Mouse (Mus musculus): ENCODE measurements around the gene Grhpr.
A peak's percentile ranks its signal among the peaks of the same experiment; 100 is the strongest.
"Not testable (repeated sequence)": the region's sequence is repeated elsewhere in the genome, so short reads cannot be mapped to it uniquely, and the experiment has no call there.

Grhpr gene

GRCm38 (mm10) chr4:44981280-44981973 lies at the start of gene Grhpr:
Gene Grhpr (plus strand): TSS chr4:44981395.
- peak; percentile 88 for DNase-seq

DNA sequence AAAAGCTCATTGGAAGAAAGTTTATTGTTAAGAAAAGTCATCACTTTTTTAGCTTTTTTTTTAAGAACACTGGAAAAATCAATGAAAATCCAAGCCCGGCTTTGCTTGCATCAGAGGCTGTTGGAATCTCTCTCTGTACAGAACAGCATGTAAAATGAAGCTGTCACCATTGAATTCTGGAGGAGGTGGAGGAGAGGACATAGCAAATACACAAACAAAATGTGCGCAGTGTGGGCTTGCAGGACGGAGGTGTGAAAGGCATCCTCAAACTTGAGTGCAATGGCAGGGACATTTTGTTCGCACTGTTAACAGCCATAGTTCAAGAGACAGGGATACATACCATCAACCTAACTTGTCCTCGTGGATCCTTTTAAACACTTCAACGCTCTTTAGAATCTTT lies 49.5 kb upstream of the Grhpr start:
- DNase-seq = no peak

DNA sequence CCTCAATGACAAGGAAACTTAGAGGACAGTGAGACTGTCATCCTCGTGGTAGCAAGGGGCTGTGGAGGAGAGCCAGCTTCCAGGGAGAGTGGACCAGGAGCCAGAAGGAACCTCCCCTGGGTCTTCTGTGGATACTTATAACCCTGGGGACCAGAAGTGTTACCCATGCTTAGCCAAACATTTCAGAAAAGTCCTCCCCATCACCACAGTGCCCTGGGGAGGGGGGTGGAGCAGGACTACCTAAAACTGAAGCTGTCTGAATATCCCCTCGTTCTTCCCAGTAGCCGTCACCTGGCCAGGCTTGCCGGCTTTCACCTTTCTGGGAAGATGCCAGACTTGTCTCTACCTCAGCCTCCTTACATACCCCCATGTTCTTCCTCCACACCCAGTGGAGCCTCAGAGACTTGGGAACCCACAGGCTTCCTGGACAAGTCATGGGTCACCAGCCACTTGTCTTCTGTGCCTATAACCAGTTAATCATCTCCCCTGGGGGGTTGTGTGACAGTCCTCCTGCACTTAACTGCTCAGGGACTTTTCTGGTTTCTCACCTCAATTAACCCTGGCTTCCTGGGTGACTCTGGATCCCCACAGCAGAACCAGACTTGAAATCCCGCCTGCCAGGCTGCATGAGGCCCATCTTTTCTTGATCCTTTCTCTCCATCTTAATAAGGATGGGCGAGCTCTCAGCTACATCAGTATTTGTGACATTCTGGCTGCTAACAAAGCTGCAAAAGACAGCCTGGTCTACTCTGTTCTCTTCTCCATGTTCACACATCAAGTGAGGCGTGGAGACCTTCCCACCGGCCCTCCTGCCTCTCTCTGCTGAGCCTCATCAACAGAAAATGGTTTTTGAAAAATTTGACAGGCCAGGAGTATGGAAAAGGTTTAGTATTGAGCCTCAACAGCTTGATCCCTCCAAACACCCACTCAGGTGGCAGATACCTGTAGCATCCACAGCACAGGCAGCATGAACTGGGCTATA lies 42.5 kb upstream of the Grhpr start:
- DNase-seq = no peak

DNA sequence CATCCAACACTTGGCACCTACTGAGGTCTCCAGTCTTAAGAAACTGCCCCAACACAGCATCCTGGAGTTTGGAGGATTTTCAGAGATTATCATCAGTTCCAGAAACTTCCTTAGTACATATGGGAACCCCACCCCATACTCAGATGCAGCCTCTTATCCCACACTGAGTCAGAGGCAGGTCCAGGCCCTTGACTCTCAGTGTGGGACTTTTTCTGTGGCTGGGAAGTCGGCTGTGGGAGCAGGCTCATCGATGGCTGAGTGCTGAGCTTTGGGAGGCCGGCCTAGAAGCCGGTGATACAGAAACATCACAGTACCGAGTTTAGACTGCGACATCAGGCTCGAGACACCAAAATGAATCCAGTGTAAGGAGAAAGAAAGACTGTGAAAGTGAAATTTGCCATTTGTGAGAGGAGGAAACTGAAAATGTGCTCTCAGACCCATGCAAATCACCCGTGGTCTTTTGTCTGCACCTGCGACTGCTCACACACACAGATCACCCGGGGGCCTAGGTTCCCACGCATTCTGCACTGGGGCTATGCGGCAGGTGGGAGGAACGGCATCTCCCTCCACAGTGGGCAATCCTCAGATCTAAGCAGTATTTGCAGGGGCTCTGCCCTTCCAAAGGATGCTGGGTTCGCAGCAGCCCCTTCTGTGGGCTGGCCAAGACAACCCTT lies 41.5 kb upstream of the Grhpr start:
- no peak for DNase-seq

GRCm38 (mm10) chr4:44940286-44940685 lies 40.9 kb upstream of the Grhpr start:
- no peak for DNase-seq

DNA sequence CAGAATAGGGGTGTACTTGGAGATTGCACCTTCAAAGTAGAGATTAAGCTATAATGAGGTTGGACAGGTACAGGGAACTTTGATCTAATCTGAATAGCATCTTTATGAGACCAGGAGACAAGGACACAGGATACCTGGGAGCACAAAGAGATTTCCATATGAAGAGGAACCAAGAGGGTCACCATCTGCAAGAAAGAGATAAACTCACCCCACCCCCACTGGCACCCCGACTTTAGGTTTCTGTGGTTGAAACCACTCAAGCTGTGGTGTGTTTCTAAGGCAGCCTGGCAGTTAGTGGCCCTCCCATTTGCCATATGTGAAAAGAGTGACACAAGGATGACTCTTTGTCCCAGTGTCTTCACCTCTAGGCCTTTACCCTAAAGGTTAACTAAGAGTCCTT lies 39.0 kb upstream of the Grhpr start:
- no peak for DNase-seq

DNA sequence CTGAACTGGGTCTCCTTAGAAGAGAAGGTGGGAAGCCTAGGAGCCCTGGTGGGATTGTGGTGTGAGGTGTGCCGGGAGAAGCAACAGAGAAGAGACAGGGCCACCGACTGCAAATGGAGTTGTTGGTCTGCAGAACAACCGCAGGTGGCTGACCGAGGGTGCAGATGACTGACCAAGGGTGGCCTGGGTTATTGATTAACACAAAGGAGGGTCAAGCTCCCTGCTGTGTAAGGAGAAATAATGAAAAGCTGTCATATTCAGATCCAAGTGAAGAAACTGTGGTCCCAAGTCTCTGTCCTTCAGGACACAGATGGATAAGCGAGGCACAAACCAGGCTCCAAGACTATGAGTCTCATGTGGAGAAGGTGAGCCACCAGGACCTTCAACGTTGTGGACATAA lies 37.7 kb upstream of the Grhpr start:
- DNase-seq = no peak

- no peak for DNase-seq
Measured at GRCm38 (mm10) chr4:44944426-44945075, 36.6 kb upstream of the Grhpr start.

- DNase-seq = not testable (repeated sequence)
Measured at GRCm38 (mm10) chr4:44946126-44946525, 35.1 kb upstream of the Grhpr start.

DNA sequence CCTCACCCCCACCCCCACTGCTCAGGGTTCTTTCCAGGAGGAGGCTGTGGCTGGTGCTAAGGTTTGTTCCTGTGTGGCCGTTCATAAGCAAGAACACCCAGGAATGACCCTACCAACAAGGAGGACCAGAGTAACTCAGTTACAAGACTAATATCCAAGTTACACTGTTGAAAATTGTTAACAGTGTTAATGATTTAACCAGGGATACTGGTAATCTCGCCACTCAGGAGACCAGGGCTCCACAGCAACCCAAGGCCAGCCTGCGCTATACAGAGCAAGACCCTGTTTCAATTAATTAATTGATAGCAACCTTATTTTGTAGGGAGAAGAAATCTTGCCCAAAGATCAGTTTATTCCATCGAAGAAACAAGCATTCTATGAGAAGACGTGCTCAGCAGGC lies 33.7 kb upstream of the Grhpr start:
- no peak for DNase-seq

- DNase-seq = no peak
Measured at GRCm38 (mm10) chr4:44948314-44948713, 32.9 kb upstream of the Grhpr start.

DNA sequence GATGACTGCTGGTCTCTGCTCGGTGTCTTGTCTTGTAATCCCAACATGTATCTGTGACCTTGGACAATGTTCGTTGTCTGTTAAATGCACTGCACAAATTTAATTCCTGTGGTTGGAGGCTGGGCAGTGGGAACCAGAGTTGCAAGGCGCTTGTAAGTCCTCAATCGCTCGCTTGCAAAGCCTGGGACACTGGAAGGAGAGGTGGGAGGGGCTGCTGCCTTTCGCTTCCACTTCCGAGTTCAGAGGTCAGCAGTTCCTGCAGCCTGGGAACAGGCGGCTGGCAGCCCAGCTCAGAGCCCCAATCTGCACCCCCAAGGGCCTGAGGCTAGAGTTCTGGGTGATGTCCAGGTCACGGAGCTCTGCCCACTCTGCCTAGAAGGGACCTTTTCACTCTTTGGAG lies 28.2 kb upstream of the Grhpr start:
- peak; percentile 23 for DNase-seq

DNA sequence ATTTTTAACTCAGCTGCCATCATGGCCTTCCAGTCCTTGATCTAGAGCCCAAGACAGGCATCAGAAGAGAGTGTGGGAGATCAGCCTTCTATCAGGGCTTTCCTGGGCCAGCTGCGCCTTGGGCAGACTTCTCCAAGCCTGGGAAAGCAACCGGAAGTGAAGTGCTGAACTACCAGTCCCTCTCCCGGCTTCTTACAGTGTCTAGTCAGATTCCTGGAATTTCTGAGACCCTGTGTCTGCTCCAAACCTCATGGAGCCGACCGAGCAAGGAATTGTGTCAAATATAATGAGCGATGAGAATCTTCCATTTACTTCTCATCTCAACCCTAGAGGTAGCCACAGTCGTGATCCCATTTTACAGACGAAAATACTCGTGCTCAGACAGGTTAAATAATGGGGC lies 22.4 kb upstream of the Grhpr start:
- DNase-seq = no peak

DNA sequence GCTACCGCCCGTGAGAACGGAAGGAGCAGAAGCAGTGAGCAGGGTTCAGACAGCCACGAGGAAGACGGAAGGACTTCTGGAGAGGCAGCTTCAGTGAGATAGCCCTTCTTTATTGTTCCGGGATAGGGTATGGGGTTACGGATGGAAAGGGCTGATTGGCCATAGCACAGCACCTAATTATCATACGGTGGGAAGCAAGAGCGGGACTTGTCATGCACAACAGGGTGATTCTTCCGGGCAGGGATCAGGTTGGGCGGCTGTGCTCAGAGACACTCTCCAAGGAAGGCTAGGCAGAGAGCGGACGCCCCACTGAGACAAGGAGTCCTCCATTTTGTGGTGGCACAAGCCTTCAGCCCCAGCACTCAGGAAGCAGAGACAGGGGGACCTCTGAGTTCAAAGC lies 22.0 kb upstream of the Grhpr start:
- no peak for DNase-seq

DNA sequence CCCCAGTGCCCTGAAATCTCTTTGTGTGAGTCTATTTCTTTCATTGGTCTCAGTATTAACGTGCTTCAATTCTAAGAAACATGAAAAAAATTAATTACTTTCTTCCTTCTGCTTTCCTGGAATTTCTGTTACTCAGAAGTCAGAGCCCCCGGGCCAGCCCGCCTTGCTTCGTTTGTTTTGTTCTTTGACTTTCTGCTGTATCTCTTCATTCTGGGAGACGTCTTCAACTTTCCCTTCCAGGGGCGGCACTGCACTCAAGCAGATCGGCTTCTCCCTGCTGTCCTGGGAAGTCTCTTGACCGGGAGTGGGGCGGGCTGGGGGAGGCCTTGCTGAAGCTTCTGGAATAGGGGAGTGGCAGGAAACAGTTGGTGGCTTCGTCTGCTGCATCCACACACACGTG lies 18.0 kb upstream of the Grhpr start:
- no peak for DNase-seq

GRCm38 (mm10) chr4:44965175-44965574 lies 16.0 kb upstream of the Grhpr start:
- no peak for DNase-seq

- DNase-seq = no peak
Measured at GRCm38 (mm10) chr4:44965736-44966135, 15.5 kb upstream of the Grhpr start.

- DNase-seq = no peak
Measured at GRCm38 (mm10) chr4:44967402-44967801, 13.8 kb upstream of the Grhpr start.

DNA sequence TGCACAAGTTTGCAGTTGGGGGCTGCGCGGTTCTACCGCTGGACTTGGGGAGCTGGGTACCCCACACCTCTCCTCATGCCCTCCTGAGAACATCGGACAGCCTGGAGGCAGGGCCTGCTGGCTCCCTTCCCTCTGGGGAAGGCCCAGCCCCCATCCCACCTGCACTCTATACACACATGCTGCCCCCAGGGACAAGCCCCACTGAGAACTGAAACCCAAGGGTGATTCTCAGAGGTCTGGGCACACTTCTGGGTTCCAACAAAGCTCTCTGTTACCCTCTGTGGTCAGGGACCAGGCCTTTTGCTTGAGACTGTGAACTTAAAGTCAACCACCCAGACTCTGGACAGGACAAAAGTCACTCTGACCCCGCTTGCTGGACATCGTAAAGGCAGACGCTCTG lies 11.1 kb upstream of the Grhpr start:
- no peak for DNase-seq

DNA sequence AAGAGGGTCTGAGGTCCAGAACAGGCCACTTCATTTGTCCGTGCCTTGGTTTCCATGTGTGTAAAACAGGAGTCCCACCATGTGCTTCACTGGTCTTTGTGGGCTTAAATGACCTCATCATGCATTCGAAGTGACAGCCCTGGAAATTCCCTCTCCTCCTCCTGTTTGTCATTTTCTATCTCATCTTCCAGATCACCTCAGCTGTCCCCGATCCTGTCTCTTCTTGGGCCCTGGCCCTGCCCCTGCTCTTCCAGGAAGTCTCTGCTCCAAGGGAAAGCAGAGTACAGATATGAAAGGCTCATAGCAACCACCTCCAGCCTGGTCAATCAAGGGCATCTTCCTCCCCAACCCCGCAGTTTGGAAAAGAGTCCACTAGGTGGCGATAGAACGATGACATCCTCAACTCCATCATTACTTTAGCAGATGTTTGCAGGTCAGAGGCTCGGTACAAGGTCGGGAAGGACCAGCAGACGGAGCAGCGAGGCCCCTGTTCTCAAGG lies 10.5 kb upstream of the Grhpr start:
- DNase-seq = peak; percentile 84

DNA sequence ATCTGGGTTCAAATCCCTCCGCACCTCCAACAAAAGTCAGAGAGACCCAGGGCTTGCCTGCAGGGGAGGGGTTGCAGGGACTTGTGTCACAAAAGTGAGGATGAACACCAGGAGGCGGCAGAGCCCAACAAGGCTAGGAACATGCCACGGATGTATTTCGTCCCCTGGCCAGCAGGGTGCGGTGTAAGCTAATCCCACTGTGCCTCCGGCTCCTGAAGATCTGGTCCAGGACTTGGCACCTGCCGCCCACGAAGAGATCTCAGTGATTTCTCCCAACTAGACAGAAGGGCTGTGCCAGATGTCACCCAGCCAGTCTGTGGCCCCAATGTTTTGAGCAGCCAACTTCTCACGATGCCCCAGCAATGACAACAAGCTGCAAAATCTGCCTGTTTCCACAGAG lies 7.7 kb upstream of the Grhpr start:
- DNase-seq = peak; percentile 89

DNA sequence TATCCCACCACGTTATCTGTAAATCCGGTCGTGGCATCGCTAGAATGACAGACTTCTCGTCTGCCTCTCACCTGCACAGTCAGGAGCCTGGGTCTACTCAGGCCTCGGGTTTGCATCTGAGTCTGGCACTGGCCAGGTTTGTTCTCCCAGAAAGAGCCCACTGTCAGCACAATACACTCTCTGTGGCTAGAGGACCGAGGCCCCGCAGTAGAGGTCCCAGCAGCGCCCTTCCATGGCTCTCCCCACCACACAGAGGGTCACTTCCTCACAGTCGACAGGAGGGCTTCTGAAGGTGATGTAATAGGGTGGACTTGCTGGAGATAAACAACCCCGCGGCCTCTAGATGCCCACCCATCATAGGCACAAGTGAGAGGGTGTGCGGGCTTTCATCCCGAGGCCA lies 7.3 kb upstream of the Grhpr start:
- no peak for DNase-seq

DNA sequence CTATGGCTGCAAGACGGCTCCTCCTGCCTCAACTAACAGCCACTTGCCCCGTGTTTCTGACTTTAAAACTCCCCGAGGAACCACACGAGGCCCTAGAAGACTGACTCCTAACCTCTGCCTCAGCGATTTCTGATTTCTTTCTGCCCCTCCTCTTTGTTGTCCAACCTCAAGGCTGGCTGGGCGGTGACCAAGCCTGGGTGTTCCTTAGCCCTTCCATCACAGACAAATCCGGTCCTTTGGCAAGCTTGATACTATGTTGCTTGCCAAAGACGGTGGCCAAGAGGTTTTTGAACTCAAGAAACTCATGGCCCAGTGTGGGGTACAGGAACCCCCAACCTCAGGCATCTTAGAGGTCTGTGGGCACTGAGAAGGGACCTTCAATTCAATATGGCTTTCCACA lies 6.9 kb upstream of the Grhpr start:
- DNase-seq = no peak

Measured in embryo, embryonic 11 days (tissue).